Mouse (Mus musculus): ENCODE measurements at regions not wholly inside any gene's neighbourhood (a gene's known extent, or its start where the extent isn't known, plus 50 kb on each side); places are given as distances from the start of the nearest gene placed in this dataset.

DNA sequence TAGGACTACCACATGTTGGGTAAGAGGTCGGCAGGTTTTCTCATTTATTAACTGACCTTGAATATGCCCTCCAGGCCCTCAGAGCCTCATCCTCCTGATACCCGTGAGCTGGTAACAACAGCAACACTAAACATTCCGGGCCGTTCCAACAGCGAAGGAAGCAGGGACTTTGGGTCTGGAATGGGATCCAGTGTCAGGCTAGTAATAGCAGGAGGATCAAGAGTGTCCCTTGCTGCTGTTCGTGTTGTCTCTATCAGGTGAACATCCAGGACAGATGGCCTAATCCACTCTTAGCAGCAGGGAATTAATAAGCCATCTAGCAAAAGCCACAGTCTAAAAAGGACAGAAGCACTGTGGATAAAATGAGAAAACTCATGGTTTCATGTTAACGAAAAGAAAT, 106.7 kb downstream of the Cpeb2 start:
- no peak for DNase-seq (ENCODE audit: low spot score)

DNA sequence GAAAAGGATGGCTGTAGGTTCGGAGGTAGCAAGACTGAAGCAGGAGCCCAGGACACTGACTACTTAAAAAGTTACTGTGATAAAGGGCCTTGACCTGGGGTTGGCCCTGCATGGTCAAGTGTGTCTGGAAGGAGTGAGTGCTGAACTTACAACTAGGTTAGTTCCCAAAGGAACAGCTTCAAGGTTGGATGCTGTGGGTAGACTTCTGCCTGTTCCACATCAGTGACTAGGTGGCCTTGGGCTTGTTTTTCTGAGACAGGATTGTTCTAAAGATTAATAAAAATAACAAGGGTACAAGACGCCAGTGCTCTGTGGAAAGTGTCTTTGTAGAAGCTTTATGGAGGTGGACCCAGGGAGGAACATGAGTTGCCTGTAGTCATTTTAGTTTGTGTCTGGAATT, 108.5 kb downstream of the Cpeb2 start:
- no peak for DNase-seq (ENCODE audit: low spot score)

DNA sequence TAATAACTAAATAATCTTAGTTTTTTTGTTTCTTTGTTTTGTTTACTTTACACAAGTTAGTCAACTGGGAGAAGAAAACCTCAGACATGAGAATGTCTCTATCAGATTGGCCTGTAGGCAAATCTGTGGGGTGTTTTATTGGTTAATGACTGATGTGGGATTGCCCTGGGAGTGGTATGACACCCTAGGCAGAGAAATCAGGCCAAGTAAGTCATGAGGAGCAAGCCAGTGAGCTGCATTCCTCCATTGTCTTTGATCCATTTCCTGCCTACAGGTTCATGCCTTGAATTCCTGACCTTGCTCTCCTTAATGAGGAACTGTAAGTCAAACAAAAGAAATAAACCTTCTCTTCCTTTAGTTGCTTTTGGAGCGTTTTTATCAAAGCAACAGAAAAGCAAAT, 111.5 kb downstream of the Cpeb2 start:
- no peak for DNase-seq (ENCODE audit: low spot score)

DNA sequence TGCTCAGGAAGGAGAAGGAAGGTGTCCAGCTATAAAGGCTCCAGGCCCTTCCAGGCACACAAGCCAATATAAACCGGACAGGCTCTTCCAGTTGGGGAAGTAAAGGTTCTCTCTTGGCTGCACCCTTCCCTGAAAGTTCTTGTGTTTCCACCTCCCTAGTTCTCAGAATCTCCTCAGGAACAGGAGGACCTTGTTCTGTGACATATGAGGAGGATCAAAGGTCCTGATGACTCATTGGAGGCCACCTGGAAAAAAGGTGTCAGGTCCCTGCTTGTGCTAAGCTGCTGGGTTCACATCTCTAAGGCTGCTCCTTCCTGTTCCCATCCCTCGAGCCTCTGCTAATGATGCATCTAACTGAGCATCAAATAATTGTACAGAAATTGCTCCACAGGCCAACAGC, 118.0 kb downstream of the Cpeb2 start:
- no peak for DNase-seq (ENCODE audit: low spot score)

DNA sequence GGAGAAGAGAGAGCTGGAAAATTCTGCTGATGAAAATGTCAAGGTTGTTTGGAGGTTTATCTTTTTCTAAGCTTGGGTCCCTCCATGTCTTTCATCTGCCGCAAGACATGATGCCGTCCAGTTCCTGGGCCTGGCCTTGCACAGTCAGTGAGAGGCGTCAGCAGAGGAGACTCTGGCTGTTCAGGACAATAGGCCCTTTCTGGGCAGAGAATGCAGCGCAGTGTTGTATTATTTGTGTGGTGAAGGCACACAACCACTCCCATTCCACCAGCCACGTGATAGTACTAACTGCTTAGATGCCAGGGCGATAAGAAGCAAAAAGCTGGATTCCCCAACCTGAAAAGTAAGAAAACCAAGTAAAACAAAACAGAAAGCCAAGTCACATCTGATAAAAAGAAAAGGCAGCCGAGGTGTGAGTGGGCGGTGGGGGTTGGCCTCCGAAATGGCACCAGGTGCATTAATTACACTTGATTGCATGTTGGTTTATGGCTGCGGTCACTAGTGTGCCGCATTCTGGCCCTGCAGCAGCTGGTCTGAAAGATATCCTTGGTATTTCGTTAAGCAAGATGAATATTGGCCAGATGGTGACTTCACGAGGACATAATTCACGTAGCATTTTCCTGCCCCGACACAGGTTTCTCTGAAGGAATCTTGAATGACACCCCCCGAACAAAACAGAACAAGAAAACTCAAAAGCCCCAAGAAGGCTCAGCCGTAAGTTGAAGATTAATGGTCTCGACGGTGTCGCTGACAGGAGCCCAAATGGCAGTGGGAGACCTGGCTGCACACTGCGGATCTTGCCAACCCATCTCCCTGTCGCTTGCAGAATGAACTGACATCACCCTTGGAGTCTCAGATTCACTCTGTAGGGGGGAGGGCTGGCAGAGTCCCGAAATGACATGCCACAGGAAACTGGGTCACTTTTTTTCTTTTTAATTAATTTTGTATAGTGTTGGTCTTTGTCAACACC, 120.3 kb downstream of the Cpeb2 start:
- DNase-seq (ENCODE audit: low spot score): no peak

DNA sequence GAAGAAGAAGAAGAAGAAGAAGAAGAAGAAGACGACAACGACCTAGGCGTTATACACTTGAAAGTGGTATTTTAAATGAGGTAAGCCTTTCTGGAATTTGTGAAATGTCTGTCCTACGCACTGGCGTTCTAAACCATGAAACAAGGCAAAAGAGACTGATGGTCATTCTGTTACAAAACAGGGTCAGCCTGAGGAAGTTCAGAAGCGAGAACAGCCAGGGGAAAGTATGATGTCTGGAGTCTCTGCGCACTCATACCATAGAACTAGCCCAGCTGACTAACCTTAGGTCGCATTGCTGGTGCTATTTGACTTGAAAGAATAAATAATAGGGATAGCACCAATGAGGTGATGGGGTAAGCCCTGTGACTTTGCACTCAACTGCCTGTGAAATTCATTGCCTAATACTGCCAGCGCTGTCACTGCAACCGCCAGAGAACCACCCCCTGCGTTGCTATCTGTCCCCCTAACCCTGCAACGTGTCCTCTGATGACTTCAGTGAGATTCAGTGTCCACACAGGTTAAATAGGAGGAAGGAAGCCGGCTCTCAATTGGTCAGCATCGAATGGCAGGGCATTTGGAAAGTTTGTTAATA, 121.5 kb downstream of the Cpeb2 start:
- no peak for DNase-seq (ENCODE audit: low spot score)

DNA sequence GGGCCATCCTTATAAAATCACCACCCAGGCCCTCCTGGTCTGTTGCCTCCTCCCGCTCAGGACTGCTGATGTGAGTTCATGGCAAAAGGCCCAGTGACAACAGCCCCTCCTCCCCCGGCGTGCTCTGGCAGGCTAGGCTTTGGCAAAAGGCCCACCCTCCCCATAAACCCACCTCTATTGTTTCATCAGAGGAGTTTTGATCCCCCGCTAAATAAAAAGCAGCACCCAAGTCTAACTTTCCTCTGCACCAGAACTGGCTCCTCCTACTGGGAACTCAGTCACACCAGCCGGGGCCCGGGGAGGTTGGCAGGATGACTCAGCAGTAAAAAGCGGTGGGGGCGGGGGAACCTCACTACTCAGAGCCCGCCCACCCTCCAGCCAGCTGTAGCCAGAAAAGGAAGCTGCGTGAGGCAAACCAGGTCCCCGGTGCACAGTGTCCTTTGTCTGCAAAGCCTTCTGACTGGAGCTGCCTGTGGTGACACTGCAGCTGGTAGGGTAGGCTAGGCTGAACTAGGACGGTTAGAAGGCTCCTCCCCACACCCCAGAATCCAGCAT, 122.1 kb downstream of the Cpeb2 start:
- DNase-seq (ENCODE audit: low spot score): peak; percentile 91

DNA sequence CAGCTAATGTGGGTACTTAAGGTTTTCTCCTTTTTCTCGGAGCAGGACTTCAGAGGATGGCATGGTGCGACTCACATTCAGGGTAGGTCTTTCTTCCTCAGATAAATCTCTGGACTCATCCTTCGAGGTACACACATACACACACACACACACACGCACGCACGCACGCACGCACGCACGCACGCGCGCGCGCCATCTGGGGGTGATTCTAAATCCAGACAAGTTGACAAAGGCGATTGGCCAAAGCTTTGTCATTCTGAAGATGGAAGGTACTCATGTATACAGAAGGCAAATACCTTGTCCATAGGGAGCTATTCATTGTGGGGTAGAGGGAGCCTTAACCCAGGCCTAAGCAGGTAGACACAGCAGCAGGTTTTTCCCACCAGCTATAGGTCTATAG, 122.9 kb downstream of the Cpeb2 start:
- no peak for DNase-seq (ENCODE audit: low spot score)

DNA sequence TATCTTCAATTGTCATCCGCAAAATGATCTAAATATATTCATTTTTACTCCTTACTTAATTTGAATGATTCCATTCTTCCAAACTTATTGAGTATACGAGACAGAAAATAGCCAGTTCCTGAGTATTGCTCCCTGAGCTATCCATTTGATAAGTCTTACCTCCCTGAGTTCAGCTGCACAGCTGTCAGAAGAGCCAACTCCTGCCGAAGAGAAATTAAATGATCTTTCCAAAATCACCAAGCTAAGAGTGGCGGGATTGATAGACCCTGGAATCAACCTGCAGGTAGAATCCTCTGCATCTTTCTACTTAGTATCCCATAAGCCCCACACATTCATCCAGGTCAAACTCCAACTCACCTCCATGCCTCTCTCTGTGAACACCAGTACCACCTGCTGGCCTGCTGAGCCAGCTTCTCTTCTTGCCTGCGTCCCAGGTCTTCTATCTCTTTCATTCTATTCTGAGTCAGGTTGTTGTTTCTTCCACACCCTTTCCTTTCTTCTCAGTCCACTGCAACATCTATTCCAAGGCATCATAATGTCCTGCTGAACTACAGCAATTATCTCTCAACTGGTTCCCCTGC, 124.2 kb downstream of the Cpeb2 start:
- no peak for DNase-seq (ENCODE audit: low spot score)

DNA sequence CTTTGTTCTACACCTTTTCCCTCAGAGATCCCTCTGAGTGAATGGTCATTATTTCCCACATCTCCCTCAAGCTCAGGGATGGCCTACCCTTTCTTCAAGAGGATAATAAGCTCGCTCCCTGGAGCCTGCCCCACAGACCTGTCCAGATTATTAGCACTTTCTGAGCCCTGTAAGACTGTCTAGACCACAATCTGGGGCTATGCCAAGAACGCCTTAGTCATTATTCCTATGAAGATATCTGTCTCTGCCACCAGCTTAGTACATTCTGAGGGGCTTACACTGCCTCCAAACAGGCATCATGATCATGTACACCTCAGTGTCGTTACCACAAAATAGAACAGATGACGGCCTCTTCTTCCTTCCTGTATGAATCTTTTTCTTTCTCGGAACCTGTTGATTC, 124.9 kb downstream of the Cpeb2 start:
- no peak for DNase-seq (ENCODE audit: low spot score)

DNA sequence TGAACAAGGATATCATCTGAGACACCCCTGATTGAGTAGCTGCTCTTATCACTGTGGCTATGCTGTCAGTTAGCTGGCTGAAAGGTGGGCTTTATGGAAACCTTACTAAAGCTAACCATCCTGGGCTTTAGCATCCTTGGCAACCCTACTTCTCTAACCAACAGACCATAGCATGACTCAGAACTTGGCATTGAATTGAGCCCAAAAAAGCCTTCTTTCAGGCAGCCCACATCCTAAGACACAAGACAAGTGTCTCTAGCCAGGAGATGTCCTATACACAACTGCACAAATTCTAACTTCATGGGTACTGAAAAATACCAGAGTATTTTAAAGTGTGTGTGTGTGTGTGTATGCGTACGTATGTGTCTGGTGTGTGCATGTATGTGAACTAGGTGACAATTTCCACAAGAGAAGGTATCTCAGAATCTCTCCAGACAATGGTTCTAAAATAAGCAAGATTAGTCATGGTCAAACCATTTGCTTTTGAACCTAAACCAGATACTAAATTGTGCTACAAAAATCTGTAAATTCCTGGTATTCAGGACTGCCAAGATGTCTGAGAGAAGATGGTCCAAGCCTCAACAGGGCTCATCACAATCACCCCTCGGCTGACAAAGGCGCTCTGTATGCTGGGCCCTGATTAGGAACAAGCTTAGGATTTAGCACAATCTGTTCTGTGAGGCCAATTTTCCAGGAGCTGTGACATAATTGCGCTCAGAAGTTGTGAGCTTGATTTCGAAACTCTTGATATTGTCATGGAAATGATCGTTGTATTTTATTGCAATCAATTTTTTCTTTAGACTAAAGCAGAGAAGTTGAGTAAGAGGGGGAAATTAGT, 126.2 kb downstream of the Cpeb2 start:
- no peak for DNase-seq (ENCODE audit: low spot score)

DNA sequence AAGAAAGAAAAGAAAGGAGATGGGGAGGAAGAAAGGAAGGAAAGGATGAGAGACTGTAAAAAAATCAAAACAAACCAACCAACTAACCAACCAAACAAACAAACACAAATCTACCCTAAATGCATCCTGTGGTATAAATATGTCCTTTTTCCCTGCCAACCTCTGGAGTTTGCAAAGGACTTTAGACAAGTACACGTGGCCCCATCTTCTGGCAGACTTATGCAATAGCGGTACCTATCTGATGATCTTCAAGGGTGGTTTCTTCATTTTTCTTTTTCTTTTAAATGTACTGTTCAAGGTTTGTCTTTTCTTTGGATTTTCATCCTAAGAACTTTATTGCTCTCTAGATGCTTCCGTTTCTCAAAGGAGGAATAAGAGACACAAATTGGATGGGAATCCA, 127.3 kb downstream of the Cpeb2 start:
- DNase-seq (ENCODE audit: low spot score): peak; percentile 79

DNA sequence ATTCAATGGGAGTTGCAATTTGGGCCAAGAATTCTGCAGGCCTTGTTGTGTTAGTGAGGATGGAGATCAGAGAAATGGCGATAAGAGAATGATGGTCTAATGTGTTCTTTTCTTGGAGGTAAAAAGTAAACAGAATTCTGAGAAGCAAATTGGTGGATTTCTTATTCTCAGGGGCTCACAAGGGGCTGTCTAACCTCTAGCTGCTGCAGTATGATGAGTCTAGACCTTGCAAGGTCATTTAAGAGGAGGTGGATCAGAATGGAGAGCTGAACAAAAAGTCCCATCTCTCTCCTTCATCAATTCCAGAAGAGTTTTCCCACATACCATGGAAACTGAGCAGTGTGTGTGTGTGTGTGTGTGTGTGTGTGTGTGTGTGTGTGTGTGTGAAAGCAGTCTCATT, 128.1 kb downstream of the Cpeb2 start:
- no peak for DNase-seq (ENCODE audit: low spot score)

DNA sequence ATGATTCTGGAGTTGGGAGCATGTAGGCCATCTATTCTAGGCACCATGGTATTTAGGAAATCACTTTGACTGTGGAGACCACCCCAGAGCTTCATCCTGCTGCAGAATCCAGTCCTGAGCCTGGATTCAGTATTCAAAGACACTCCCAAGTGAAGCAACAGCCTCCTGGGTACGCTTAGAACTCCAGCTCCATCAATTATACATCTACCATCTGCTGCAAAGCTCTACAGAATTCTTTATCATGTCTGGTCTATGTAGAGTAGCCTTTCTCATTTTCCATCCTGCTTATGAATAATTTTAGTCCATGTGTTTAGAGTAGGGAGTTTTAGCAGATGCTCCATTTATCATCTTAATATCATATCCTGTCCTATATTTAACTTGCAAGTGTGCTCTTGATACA, 139.4 kb downstream of the Cpeb2 start:
- no peak for DNase-seq (ENCODE audit: low spot score)

DNA sequence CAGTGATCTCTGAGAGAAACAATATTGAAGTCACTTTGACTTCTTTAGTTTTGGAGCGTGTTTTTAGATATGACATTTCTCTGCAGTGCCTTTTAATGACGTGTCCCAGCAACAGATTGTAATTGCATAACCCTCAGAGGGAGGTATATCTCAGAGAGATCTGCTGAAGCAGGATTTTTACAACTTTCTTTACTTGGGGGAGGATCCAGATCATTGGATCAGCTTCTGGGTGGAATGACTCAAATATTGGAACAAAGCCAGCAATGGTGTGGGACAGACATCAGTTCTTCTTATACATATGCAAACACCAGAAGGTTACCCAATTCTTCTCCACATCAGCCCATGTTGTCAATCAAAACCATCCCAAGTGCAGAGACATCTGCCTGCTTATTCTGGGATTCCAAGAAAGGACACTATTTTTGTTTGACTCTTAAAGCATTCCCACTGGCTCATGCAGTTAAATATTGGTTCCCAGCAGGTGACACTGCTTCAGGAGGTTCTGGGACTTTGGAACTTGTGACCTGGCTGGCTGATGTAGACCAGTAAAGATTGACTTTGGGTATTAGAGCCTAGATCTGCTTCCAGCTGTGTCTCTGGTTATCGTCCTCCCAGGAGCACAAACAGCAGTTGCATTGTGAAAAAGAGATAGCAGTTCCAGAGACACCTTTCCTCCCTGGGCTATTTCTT, 130.5 kb upstream of the C1qtnf7 start:
- DNase-seq (ENCODE audit: low spot score): no peak

DNA sequence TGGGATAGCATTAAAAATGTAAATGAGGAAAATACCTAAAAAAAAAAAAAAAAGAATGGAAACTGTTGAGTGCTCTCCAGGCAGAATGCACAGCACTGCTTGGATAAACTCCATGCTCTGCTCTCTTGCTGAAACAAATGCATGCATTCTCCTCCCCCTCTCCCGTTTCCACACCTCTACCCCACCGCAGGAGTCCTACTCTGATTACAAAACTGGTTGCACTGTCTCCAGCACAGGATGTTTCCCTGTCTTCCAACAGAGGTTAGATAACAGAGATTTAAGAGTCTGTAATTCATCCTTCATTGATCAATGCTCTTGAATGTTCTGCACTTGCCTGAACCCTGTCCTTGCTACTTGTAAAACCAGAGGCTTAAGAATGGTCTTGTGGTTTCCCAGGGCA, 124.3 kb upstream of the C1qtnf7 start:
- no peak for DNase-seq (ENCODE audit: low spot score)

DNA sequence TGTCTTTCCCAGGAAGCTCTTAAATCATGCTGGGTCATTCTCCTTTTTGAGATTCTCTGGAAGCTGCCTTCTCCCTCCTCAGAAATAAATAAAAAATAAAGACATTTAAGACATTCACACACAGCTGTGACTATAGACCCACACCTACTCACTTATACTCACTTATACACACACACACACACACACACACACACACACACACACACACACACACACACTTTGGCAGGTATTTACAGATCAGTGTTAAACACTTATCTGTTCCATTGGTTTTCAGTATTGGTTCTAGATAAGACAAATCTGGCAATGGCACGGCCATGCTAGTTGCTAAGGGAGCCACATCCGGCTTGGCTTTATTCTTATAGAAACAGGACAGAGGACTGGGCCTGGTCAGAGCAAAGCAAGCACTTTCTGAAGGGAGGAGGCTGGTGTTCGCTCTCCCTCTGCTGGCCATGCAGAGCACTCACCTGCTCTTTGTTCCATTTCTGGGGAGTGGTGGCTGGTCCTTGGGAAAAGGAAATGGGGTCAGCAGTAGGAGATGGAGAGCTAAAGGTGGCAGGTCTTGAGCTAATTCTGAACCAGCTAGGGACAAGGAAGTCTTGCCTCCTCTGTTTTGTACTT, 123.8 kb upstream of the C1qtnf7 start:
- peak; percentile 59 for DNase-seq (ENCODE audit: low spot score)

DNA sequence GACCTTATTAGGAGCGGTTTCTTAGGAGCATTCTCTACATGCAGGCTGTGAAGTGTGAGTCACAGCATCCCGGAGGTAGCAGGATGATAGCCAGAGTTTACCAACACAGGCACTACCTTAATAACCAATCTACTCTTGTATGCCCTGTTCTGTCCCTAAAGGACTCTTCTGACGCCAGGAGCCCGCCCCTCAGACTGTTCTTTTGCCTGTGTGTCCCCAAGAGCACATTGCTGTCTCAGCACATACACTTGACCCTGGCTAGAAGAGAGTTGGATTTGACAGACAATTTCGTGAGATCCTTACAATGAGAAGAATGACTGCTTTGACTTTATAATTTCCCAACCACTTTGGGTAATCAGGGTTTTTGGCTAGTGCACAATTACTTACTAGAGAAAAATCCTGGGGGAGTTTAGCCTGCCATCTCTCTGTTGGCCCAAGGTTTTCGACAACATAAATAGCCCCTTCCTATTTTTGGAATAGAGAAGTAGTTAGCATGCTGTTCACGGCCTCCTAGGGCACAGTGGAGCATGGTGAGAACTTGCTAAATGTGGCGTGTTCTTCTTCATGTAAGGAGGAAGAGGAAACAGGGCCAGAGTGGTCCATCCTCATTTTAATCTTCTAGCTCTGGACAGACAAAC, 122.3 kb upstream of the C1qtnf7 start:
- DNase-seq (ENCODE audit: low spot score): no peak

DNA sequence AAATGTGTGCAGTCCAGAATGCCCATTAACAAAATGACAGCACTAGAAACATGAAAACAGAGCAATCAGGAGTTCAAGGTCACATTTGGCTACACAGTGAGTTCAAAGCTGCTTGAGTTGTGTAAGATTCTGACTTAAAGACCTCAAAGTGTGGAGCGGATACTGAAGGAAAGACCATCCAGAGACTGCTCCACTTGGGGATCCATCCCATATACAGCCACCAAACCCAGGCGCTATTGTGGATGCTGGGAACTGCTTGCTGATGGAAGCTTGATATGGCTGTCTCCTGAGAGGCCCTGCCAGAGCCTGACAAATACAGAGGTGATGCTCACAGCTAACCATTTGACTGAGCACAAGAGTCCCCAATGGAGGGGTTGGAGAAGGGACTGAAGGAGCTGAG, 98.1 kb upstream of the C1qtnf7 start:
- no peak for DNase-seq (ENCODE audit: low spot score)

All from adipocyte (in vitro differentiated cells).